Mouse (Mus musculus) bone marrow macrophage, adult 2 months (primary cell): ENCODE measurements around the gene Gnpat.
A peak's percentile ranks its signal among the peaks of the same experiment; 100 is the strongest.

Experiments used
- CTCF ChIP-seq: IDR thresholded peaks from 2 replicates; pipeline ENCODE4 v1.5.1; 2012; ENCODE audit warnings: low read depth, mild to moderate bottlenecking, low read length, moderate library complexity
- POLR2A ChIP-seq: IDR thresholded peaks from 2 replicates; pipeline ENCODE4 v1.6.1; 2012; ENCODE audit warnings: mild to moderate bottlenecking, low read depth, low read length, borderline replicate concordance

- no peak for TF ChIP-seq POLR2A
- TF ChIP-seq CTCF: peak; percentile 89
These were observed 35.4 kb upstream of the Gnpat start for GRCm38 (mm10) chr8:124827387-124827786.
